Mouse (Mus musculus) liver, adult 2 months (tissue): ENCODE results near the gene Gm20388.
"Not testable (repeated sequence)": the region's sequence is repeated elsewhere in the genome, so short reads cannot be mapped to it uniquely, and the experiment has no call there.

ENCODE experiments used
- CTCF ChIP-seq: fragments of 200-500 bp; IDR thresholded peaks from 2 replicates; pipeline ENCODE4 v1.5.1; 2011; ENCODE audit warnings: low read depth, low read length, control low read depth
- POLR2A ChIP-seq: fragments of 200-500 bp; IDR thresholded peaks from 2 replicates; pipeline ENCODE4 v1.6.1; 2011; ENCODE audit warnings: low read length, control low read depth; ENCODE audit not compliant: insufficient read depth; ENCODE audit errors: extremely low read depth

GRCm38 (mm10) chr8:121145457-121146134 is 1235.0 kb downstream of the Gm20388 start:
- not testable (repeated sequence) for TF ChIP-seq CTCF, POLR2A
